Mouse (Mus musculus): ENCODE results near the gene Mitf. TPM values are rescaled to one million over a fixed set of nuclear protein-coding genes. Genes with fewer than 3 reads are reported as not detected.

Gene Mitf
- total and polyA plus RNA-seq, 2 experiments from 2014 or later, result 1.8 to 3.1 TPM

- TF ChIP-seq CTCF (IDR thresholded peaks at IDR 0.05; ENCODE audit: low read depth), result no peak
- H3K4me3 ChIP-seq (ENCODE audit: low read depth, low read length), result no peak overlapping the region
- H3K9ac ChIP-seq, result no peak overlapping the region
- no peak for DNase-seq
- H3K4me2 ChIP-seq (ENCODE audit: low read depth), result no peak overlapping the region
- 67% methylated on average over 7 of the region's 7 CpGs for WGBS
- ATAC-seq, result no peak
- H3K36me3 ChIP-seq (ENCODE audit: insufficient read depth), result no peaks in the 10 kb centered on the region
- no peaks in the 10 kb centered on the region for H3K9me3 ChIP-seq (ENCODE audit: low read length)
- H3K27ac ChIP-seq (ENCODE audit: low read depth, low read length), result no peak overlapping the region
- no peaks in the 10 kb centered on the region for H3K27me3 ChIP-seq (ENCODE audit: insufficient read depth, low read length)
- no peaks in the 10 kb centered on the region for H3K4me1 ChIP-seq (ENCODE audit: insufficient read depth)
These were observed 109.6 kb downstream of the Mitf start for GRCm38 (mm10) chr6:97916386-97916903.

- no peak overlapping the region for H3K4me3 ChIP-seq (ENCODE audit: low read depth, low read length)
- ATAC-seq, result no peak
- no peak for DNase-seq
- H3K9ac ChIP-seq, result no peak overlapping the region
- H3K9me3 ChIP-seq (ENCODE audit: low read length), result no peaks in the 10 kb centered on the region
- H3K36me3 ChIP-seq (ENCODE audit: insufficient read depth), result no peaks in the 10 kb centered on the region
- H3K4me1 ChIP-seq (ENCODE audit: insufficient read depth), result no peaks in the 10 kb centered on the region
- WGBS, result 73% methylated on average over 4 of the region's 4 CpGs
- H3K27ac ChIP-seq (ENCODE audit: low read depth, low read length), result no peak overlapping the region
- no peaks in the 10 kb centered on the region for H3K27me3 ChIP-seq (ENCODE audit: insufficient read depth, low read length)
- no peak for TF ChIP-seq CTCF (IDR thresholded peaks at IDR 0.05; ENCODE audit: low read depth)
- no peak overlapping the region for H3K4me2 ChIP-seq (ENCODE audit: low read depth)
These were observed 111.2 kb downstream of the Mitf start for GRCm38 (mm10) chr6:97918051-97918450.

- DNase-seq, result no peak
- no peaks in the 10 kb centered on the region for H3K27me3 ChIP-seq (ENCODE audit: insufficient read depth, low read length)
- ATAC-seq, result no peak
- WGBS, result 75% methylated on average over 7 of the region's 7 CpGs
- TF ChIP-seq CTCF (IDR thresholded peaks at IDR 0.05; ENCODE audit: low read depth), result no peak
- no peak overlapping the region for H3K9ac ChIP-seq
- H3K4me3 ChIP-seq (ENCODE audit: low read depth, low read length), result no peak overlapping the region
- no peaks in the 10 kb centered on the region for H3K36me3 ChIP-seq (ENCODE audit: insufficient read depth)
- H3K4me1 ChIP-seq (ENCODE audit: insufficient read depth), result no peaks in the 10 kb centered on the region
- H3K4me2 ChIP-seq (ENCODE audit: low read depth), result no peak overlapping the region
- no peak overlapping the region for H3K27ac ChIP-seq (ENCODE audit: low read depth, low read length)
- no peaks in the 10 kb centered on the region for H3K9me3 ChIP-seq (ENCODE audit: low read length)
These were observed 111.6 kb downstream of the Mitf start for GRCm38 (mm10) chr6:97918481-97918880.

GRCm38 (mm10) chr6:97919287-97919686 lies 112.4 kb downstream of the Mitf start:
- DNase-seq, result no peak
- Histone ChIP-seq H3K27ac (ENCODE audit: low read depth, low read length) (no peak overlapping the region), H3K27me3 (ENCODE audit: insufficient read depth, low read length) (no peaks in the 10 kb centered on the region), H3K36me3 (ENCODE audit: insufficient read depth) (no peaks in the 10 kb centered on the region), H3K4me3 (ENCODE audit: low read depth, low read length) (no peak overlapping the region), H3K9me3 (ENCODE audit: low read length) (no peaks in the 10 kb centered on the region), H3K4me1 (ENCODE audit: insufficient read depth) (no peaks in the 10 kb centered on the region), H3K9ac (no peak overlapping the region), H3K4me2 (ENCODE audit: low read depth) (no peak overlapping the region)
- no peak for TF ChIP-seq CTCF (IDR thresholded peaks at IDR 0.05; ENCODE audit: low read depth)
- no peak for ATAC-seq
- 45% methylated on average over 8 of the region's 8 CpGs for whole genome bisulfite sequencing

GRCm38 (mm10) chr6:97921591-97921990 lies 114.7 kb downstream of the Mitf start:
- ATAC-seq, result no peak
- H3K4me2 ChIP-seq (ENCODE audit: low read depth), result no peak overlapping the region
- no peaks in the 10 kb centered on the region for H3K27me3 ChIP-seq (ENCODE audit: insufficient read depth, low read length)
- DNase-seq, result no peak
- WGBS, result 91% methylated on average over 6 of the region's 6 CpGs
- no peaks in the 10 kb centered on the region for H3K36me3 ChIP-seq (ENCODE audit: insufficient read depth)
- TF ChIP-seq CTCF (IDR thresholded peaks at IDR 0.05; ENCODE audit: low read depth), result no peak
- no peaks in the 10 kb centered on the region for H3K4me1 ChIP-seq (ENCODE audit: insufficient read depth)
- H3K27ac ChIP-seq (ENCODE audit: low read depth, low read length), result no peak overlapping the region
- H3K9me3 ChIP-seq (ENCODE audit: low read length), result no peaks in the 10 kb centered on the region
- no peak overlapping the region for H3K9ac ChIP-seq
- H3K4me3 ChIP-seq (ENCODE audit: low read depth, low read length), result no peak overlapping the region

- TF ChIP-seq CTCF (IDR thresholded peaks at IDR 0.05; ENCODE audit: low read depth), result no peak
- H3K36me3 ChIP-seq (ENCODE audit: insufficient read depth), result no peaks in the 10 kb centered on the region
- H3K27ac ChIP-seq (ENCODE audit: low read depth, low read length), result no peak overlapping the region
- no peak for DNase-seq
- H3K4me2 ChIP-seq (ENCODE audit: low read depth), result no peak overlapping the region
- H3K4me3 ChIP-seq (ENCODE audit: low read depth, low read length), result no peak overlapping the region
- H3K9ac ChIP-seq, result no peak overlapping the region
- no peaks in the 10 kb centered on the region for H3K9me3 ChIP-seq (ENCODE audit: low read length)
- no peaks in the 10 kb centered on the region for H3K27me3 ChIP-seq (ENCODE audit: insufficient read depth, low read length)
- ATAC-seq, result no peak
- 91% methylated on average over 3 of the region's 3 CpGs for WGBS
- H3K4me1 ChIP-seq (ENCODE audit: insufficient read depth), result no peaks in the 10 kb centered on the region
These were observed 117.4 kb downstream of the Mitf start for GRCm38 (mm10) chr6:97924221-97924620.

- WGBS, result 70% methylated on average over 3 of the region's 3 CpGs
These were observed 122.2 kb downstream of the Mitf start for GRCm38 (mm10) chr6:97929051-97929450.

More at GRCm38 (mm10) chr6:97929051-97929450, 122.2 kb downstream of the Mitf start:
- Histone ChIP-seq H3K4me2 (ENCODE audit: low read depth) (no peak overlapping the region), H3K4me3 (ENCODE audit: low read depth, low read length) (no peak overlapping the region), H3K9me3 (ENCODE audit: low read length) (no peaks in the 10 kb centered on the region), H3K27me3 (ENCODE audit: insufficient read depth, low read length) (no peaks in the 10 kb centered on the region), H3K4me1 (ENCODE audit: insufficient read depth) (no peaks in the 10 kb centered on the region), H3K36me3 (ENCODE audit: insufficient read depth) (no peaks in the 10 kb centered on the region), H3K27ac (ENCODE audit: low read depth, low read length) (no peak overlapping the region), H3K9ac (no peak overlapping the region)
- TF ChIP-seq CTCF (IDR thresholded peaks at IDR 0.05; ENCODE audit: low read depth), result no peak
- DNase-seq, result no peak
- no peak for ATAC-seq

Data from forebrain, postnatal 0 days (tissue).